Mouse (Mus musculus) hindbrain, embryonic 10.5 days (tissue): ENCODE results near the gene Spi1. TPM values are rescaled to one million over a fixed set of nuclear protein-coding genes. Genes with fewer than 3 reads are reported as not detected.
"Not testable (repeated sequence)": the region's sequence is repeated elsewhere in the genome, so short reads cannot be mapped to it uniquely, and the experiment has no call there.

ENCODE experiments used
- DNase-seq: peaks from one replicate; pipeline ENCODE4 v3.0.0-alpha.2; 2017; ENCODE audit warnings: low spot score
- H3K27ac ChIP-seq: fragments of 300-500 bp; sonication (generic); 2 replicates; pipeline ENCODE4 v1.5.1; 2016; ENCODE audit warnings: mild to moderate bottlenecking, moderate library complexity
- H3K27me3 ChIP-seq: fragments of 300-500 bp; sonication (generic); 2 replicates; pipeline ENCODE4 v1.6.1; 2016; ENCODE audit warnings: mild to moderate bottlenecking; ENCODE audit not compliant: poor library complexity, insufficient read depth, severe bottlenecking
- H3K36me3 ChIP-seq: fragments of 300-500 bp; sonication (generic); 2 replicates; pipeline ENCODE4 v1.6.1; 2016; ENCODE audit warnings: mild to moderate bottlenecking, moderate library complexity
- H3K4me1 ChIP-seq: fragments of 300-500 bp; sonication (generic); replicated peaks from 2 replicates; pipeline ENCODE4 v1.6.1; 2016; ENCODE audit warnings: mild to moderate bottlenecking
- H3K4me3 ChIP-seq: fragments of 300-500 bp; sonication (generic); 2 replicates; pipeline ENCODE4 v1.5.1; 2016; ENCODE audit warnings: mild to moderate bottlenecking, moderate library complexity
- H3K9me3 ChIP-seq: fragments of 300-500 bp; sonication (generic); 2 replicates; pipeline ENCODE4 v1.6.1; 2016; ENCODE audit warnings: mild to moderate bottlenecking, moderate library complexity
- WGBS: fragments of 180-500 bp; shearing (Covaris S2); methylation state at CpG from one replicate; pipeline ENCODE4 v1.1.7; 2016; 5-methylcytosine and 5-hydroxymethylcytosine counted together
- polyA plus RNA-seq: library from polyadenylated mRNA; unstranded; fragments of >200 nt; fragmentation: Nextera tagmentation; extraction: Ambion mirVana; gene quantifications from 2 replicates; pipeline ENCODE4 v1.2.1, GENCODE M21; 2016

The Spi1 gene
- polyA plus RNA-seq, result 4.3 TPM in 2 replicates

DNA sequence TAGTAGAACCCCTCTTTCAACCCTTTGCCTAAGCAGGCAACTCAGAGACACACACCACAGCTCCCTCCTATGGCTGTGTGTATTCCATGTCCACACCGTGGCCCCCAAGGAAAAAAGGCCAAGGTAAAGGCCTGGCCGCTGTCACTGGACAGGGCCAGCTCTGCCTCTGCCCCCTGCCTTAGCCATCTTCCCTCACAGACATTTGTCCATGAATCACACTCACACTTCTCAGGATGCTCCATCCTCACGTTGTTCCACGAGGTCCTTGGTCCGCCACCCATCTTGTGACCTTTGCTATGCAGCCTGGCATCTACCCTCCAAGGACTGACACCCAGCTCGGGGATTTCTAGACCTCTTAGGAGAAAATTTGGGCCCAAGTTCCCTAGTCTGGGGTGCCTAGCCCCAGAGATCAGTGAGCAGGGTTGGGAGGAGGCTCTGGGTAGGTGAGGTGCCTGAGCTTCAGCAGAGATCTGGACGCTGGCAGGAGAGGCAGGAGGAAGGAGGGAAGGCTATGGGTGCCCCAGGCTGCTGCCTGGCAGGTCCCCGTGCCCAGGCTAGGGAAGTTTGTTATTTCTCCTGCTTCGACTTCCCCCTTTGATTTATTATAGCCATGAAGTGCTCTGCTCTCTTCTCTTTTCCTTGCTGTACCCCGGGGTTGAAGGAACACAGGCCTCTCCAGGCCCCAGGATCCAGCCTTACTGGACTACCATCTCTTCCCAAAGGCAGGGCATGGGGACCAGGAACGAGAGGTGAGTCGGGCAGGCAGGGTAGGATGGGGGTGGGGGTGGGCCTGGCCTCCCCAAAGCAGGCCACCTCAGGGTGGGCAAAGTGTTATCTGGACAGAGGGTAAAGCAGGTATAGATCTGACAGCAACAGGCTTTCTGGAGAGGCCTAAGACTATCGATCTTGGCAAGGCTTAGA lies at the start of gene Spi1:
Gene Spi1, plus strand, starts transcription at position 616 of the 921 bp plus-strand sequence.
- no peaks in the 10 kb centered on the region for H3K9me3 ChIP-seq
- peaks cover 12% of the 10 kb centered on the region; the same call in 1 of the 2 replicates for H3K27me3 ChIP-seq
- H3K27ac ChIP-seq, result peak within 1 kb of the TSS; percentile 67
- peaks cover 44% of the 10 kb centered on the region for H3K4me1 ChIP-seq
- DNase-seq, result no peak
- no peak within 1 kb of the TSS for H3K4me3 ChIP-seq
- 86% methylated on average over 13 of the region's 13 CpGs for WGBS
- no peaks in the 10 kb centered on the region for H3K36me3 ChIP-seq

DNA sequence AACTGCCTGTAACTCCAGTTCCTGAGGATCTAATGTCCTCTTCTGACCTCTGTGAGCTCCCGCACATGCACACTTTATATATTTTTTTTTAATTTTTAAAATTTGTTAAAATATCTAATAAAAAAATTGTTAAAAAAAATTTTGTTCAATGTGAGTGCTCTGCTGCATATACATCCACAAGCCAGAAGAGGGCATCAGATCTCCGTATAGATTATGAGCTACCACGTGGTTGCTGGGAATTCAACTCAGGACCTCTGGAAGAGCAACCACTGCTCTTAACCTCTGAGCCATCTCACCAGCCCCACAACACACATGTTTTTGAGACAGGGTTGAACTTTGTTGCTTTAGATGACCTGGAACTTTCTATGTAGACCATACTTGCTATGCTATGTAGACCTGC lies 49.2 kb upstream of the Spi1 start:
- no peak for DNase-seq
- Histone ChIP-seq H3K36me3 (no peaks in the 10 kb centered on the region), H3K27me3 (peaks cover 7% of the 10 kb centered on the region; the same call in 1 of the 2 replicates), H3K4me3 (no peak overlapping the region), H3K27ac (no peak overlapping the region), H3K4me1 (peaks cover 15% of the 10 kb centered on the region; the same call in 1 of the 2 replicates), H3K9me3 (no peaks in the 10 kb centered on the region)
- 21% methylated on average over 3 of the region's 3 CpGs for WGBS

GRCm38 (mm10) chr2:91035385-91035784 lies 46.8 kb upstream of the Spi1 start, which contains the start of gene Rapsn:
Gene Rapsn, plus strand, starts transcription at chr2:91035620.
- no peak for DNase-seq
- no peaks in the 10 kb centered on the region for H3K36me3 ChIP-seq
- no peak within 1 kb of the TSS for H3K4me3 ChIP-seq
- no peaks in the 10 kb centered on the region for H3K9me3 ChIP-seq
- WGBS, result 68% methylated on average over 9 of the region's 9 CpGs
- peaks cover 7% of the 10 kb centered on the region; the same call in 1 of the 2 replicates for H3K27me3 ChIP-seq
- H3K27ac ChIP-seq, result no peak within 1 kb of the TSS
- H3K4me1 ChIP-seq, result peaks cover 10% of the 10 kb centered on the region; the same call in 1 of the 2 replicates

DNA sequence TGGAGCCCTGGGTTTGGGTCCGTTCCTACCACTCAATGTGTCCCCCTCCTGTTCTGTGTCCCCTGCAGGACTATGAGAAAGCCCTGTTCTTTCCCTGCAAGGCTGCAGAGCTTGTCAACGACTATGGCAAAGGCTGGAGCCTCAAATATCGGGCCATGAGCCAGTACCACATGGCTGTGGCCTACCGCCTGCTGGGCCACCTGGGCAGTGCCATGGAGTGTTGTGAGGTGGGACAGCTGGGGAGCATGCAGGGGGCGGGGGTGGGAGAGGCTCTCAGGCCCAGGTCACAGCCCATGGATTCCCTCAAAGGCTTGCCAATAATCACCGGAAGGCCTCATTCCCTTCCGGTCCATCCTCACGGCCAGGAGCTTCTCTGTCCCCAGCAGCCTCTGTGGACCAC lies 40.4 kb upstream of the Spi1 start:
- H3K9me3 ChIP-seq, result no peaks in the 10 kb centered on the region
- no peak for DNase-seq
- WGBS, result 74% methylated on average over 8 of the region's 8 CpGs

GRCm38 (mm10) chr2:91042651-91043398 lies 39.4 kb upstream of the Spi1 start:
- Histone ChIP-seq H3K4me3 (no peak overlapping the region), H3K27me3 (no peaks in the 10 kb centered on the region), H3K27ac (peak overlapping the region; percentile 35; the same call in 1 of the 2 replicates), H3K9me3 (no peaks in the 10 kb centered on the region), H3K36me3 (no peaks in the 10 kb centered on the region), H3K4me1 (peaks cover 18% of the 10 kb centered on the region)
- WGBS, result 76% methylated on average over 21 of the region's 21 CpGs
- no peak for DNase-seq

More for the DNA sequence above, 40.4 kb upstream of the Spi1 start:
- H3K4me3 ChIP-seq, result no peak overlapping the region
- no peaks in the 10 kb centered on the region for H3K27me3 ChIP-seq
- peaks cover 18% of the 10 kb centered on the region for H3K4me1 ChIP-seq
- H3K36me3 ChIP-seq, result no peaks in the 10 kb centered on the region
- H3K27ac ChIP-seq, result no peak overlapping the region

- WGBS, result 84% methylated on average over 13 of the region's 13 CpGs
- Histone ChIP-seq H3K9me3 (no peaks in the 10 kb centered on the region), H3K27me3 (no peaks in the 10 kb centered on the region), H3K4me3 (no peak overlapping the region), H3K4me1 (peaks cover 18% of the 10 kb centered on the region), H3K36me3 (no peaks in the 10 kb centered on the region), H3K27ac (peak overlapping the region; percentile 71; the same call in 1 of the 2 replicates)
- no peak for DNase-seq
Measured at GRCm38 (mm10) chr2:91044727-91045126, 37.5 kb upstream of the Spi1 start.

- not testable (repeated sequence) for H3K27me3 ChIP-seq, DNase-seq, H3K9me3 ChIP-seq, H3K4me3 ChIP-seq, H3K36me3 ChIP-seq
- Histone ChIP-seq H3K4me1 (peaks cover 18% of the 10 kb centered on the region), H3K27ac (peak overlapping the region; percentile 71; the same call in 1 of the 2 replicates)
- 89% methylated on average over 1 of the region's 1 CpGs for WGBS
Measured at GRCm38 (mm10) chr2:91045805-91046204, 36.4 kb upstream of the Spi1 start.

DNA sequence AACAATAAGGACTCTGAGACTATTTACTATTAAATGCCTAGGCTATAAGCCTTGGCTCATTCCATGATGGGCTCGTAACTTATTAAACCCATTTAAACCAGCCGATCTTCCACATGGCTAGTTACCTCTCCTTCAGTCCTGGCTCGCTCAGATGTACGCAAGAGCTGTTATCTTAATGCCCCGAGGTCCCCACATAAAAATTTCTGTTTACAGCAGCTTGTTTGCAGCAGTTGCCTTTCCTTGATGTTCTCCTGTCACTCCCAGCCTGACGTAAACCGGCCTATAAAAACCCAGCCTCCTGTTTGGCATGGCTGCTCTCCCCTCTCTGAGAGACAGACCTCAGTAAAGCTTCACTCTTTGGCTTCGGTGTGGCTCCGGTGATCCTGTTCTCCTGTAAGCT lies 34.8 kb upstream of the Spi1 start:
- Histone ChIP-seq H3K4me3 (no peak overlapping the region), H3K27ac (no peak overlapping the region), H3K36me3 (peaks cover 9% of the 10 kb centered on the region; the same call in 1 of the 2 replicates), H3K27me3 (no peaks in the 10 kb centered on the region), H3K9me3 (no peaks in the 10 kb centered on the region), H3K4me1 (peaks cover 15% of the 10 kb centered on the region)
- DNase-seq, result no peak
- 86% methylated on average over 9 of the region's 9 CpGs for WGBS

DNA sequence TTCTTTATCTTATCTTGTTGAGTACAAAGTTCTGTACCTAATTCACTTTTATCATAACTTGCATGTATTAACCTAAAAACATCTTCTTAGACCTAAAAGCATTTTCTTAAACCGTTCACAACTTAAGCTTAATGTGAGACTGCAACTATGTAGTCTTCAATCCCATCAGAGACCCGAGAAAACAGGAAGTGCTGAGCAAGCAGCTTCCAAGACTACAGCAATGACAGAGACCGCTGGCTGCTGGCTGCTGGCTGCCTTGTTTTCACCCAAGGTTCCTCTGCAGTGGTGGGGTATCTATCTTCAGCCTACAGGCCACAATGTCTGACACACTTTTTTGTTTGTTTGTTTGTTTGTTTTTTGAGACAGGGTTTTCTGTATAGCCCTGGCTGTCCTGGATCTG lies 30.3 kb upstream of the Spi1 start:
- Histone ChIP-seq H3K9me3 (no peaks in the 10 kb centered on the region), H3K27ac (no peak overlapping the region), H3K4me1 (peaks cover 17% of the 10 kb centered on the region), H3K27me3 (no peaks in the 10 kb centered on the region), H3K4me3 (no peak overlapping the region), H3K36me3 (peaks cover 28% of the 10 kb centered on the region)
- DNase-seq, result no peak
- WGBS, result 88% methylated on average over 3 of the region's 3 CpGs

DNA sequence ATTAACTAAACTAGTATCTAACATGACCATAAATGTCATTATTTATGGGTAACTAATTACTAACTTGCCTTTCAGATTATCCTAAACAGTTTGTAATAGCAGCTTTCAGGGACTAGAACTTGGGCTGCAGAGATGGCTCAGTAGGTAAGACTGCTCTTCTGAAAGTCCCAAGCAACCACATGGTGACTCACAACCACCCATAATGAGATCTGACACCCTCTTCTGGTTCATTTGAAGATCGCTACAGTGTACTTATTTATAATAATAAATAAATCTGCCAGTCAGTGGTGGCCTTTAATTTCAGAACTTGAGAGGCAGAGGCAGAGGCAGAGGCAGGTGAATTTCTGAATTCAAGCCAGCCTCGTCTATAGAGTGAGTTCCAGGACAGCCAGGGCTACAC lies 29.4 kb upstream of the Spi1 start:
- peak overlapping the region; percentile 98; the same call in 1 of the 2 replicates for H3K27ac ChIP-seq
- peaks cover 36% of the 10 kb centered on the region for H3K36me3 ChIP-seq
- H3K9me3 ChIP-seq, result no peaks in the 10 kb centered on the region
- peak overlapping the region; percentile 75 for H3K4me3 ChIP-seq
- 65% methylated on average over 2 of the region's 2 CpGs for WGBS
- H3K27me3 ChIP-seq, result no peaks in the 10 kb centered on the region
- H3K4me1 ChIP-seq, result peaks cover 17% of the 10 kb centered on the region
- DNase-seq, result no peak

- H3K4me1 ChIP-seq, result peaks cover 17% of the 10 kb centered on the region
- under 1% methylated on average over 6 of the region's 6 CpGs for WGBS
- DNase-seq, result no peak
- peaks cover 42% of the 10 kb centered on the region for H3K36me3 ChIP-seq
- H3K27ac ChIP-seq, result peak overlapping the region; percentile 98
- no peaks in the 10 kb centered on the region for H3K27me3 ChIP-seq
- H3K9me3 ChIP-seq, result no peaks in the 10 kb centered on the region
- peak overlapping the region; percentile 75 for H3K4me3 ChIP-seq
Measured at GRCm38 (mm10) chr2:91053181-91053933, 28.8 kb upstream of the Spi1 start.

GRCm38 (mm10) chr2:91053934-91054382 lies 28.2 kb upstream of the Spi1 start, which contains the start of gene Psmc3:
Gene Psmc3, plus strand, starts transcription at chr2:91054009.
- peaks cover 48% of the 10 kb centered on the region for H3K36me3 ChIP-seq
- under 1% methylated on average over 40 of the region's 40 CpGs for WGBS
- H3K27me3 ChIP-seq, result no peaks in the 10 kb centered on the region
- peak within 1 kb of the TSS; percentile 98 for H3K27ac ChIP-seq
- peak within 1 kb of the TSS; percentile 75 for H3K4me3 ChIP-seq
- peak; percentile 94 for DNase-seq
- peaks cover 17% of the 10 kb centered on the region for H3K4me1 ChIP-seq
- H3K9me3 ChIP-seq, result no peaks in the 10 kb centered on the region
